Mouse (Mus musculus) kidney, embryonic 14.5 days (tissue): ENCODE results near the gene Utp11. TPM values are rescaled to one million over a fixed set of nuclear protein-coding genes. Genes with fewer than 3 reads are reported as not detected.

Experiments
- ATAC-seq: fragments of 200-750 bp; cut with Nextera tagmentation; 2 replicates; pipeline ENCODE4 v1.8.0; 2017; ENCODE audit warnings: moderate number of reproducible peaks, mild to moderate bottlenecking, moderate TSS enrichment, moderate library complexity; ENCODE audit not compliant: low FRiP score, low TSS enrichment
- H3K27ac ChIP-seq: fragments of 300-500 bp; sonication (generic); 2 replicates; pipeline ENCODE4 v1.5.1; 2014; ENCODE audit warnings: low read depth, mild to moderate bottlenecking, low read length, moderate library complexity, mixed read lengths
- H3K27me3 ChIP-seq: fragments of 300-500 bp; sonication (generic); 2 replicates; pipeline ENCODE4 v1.6.1; 2014; ENCODE audit warnings: mild to moderate bottlenecking, low read length; ENCODE audit not compliant: control insufficient read depth, insufficient read depth
- H3K36me3 ChIP-seq: fragments of 300-500 bp; sonication (generic); 2 replicates; pipeline ENCODE4 v1.6.1; 2014; ENCODE audit warnings: low read length, mixed read lengths; ENCODE audit not compliant: control insufficient read depth, insufficient read depth
- H3K4me1 ChIP-seq: fragments of 300-500 bp; sonication (generic); 2 replicates; pipeline ENCODE4 v1.6.1; 2014; ENCODE audit warnings: low read length, mixed read lengths; ENCODE audit not compliant: control insufficient read depth, insufficient read depth
- H3K4me2 ChIP-seq: fragments of 300-500 bp; sonication (generic); replicated peaks from 2 replicates; pipeline ENCODE4 v1.6.1; 2014; ENCODE audit warnings: low read depth, mild to moderate bottlenecking, low read length
- H3K4me3 ChIP-seq: fragments of 300-500 bp; sonication (generic); 2 replicates; pipeline ENCODE4 v1.5.1; 2014; ENCODE audit warnings: mild to moderate bottlenecking, low read length
- H3K9ac ChIP-seq: fragments of 300-500 bp; sonication (generic); 2 replicates; pipeline ENCODE4 v1.6.1; 2014; ENCODE audit warnings: low read depth, mild to moderate bottlenecking, low read length, moderate library complexity
- H3K9me3 ChIP-seq: fragments of 300-500 bp; sonication (generic); 2 replicates; pipeline ENCODE4 v1.6.1; 2016; ENCODE audit warnings: low read length; ENCODE audit not compliant: control insufficient read depth
- WGBS: fragments of 180-500 bp; shearing (Covaris S2); extraction: QIAGEN DNeasy Blood & Tissue Kit; methylation state at CpG from one replicate; pipeline ENCODE4 v1.1.7; 2014; 5-methylcytosine and 5-hydroxymethylcytosine counted together
- polyA plus RNA-seq: library from polyadenylated mRNA; unstranded; fragments of >200 nt; fragmentation: Nextera tagmentation; extraction: Ambion mirVana; gene quantifications from 2 replicates; pipeline ENCODE4 v1.2.1, GENCODE M21; 2014

Utp11 gene
- polyA plus RNA-seq: 67.9 and 93.7 TPM in 2 replicates

- peak within 1 kb of the TSS; percentile 76 for H3K4me2 ChIP-seq
- H3K9ac ChIP-seq: peak within 1 kb of the TSS; percentile 94
- no peaks in the 10 kb centered on the region; the same call in 1 of the 2 replicates for H3K36me3 ChIP-seq
- H3K9me3 ChIP-seq: no peaks in the 10 kb centered on the region
- no peak within 1 kb of the TSS for H3K27ac ChIP-seq
- H3K4me3 ChIP-seq: peak within 1 kb of the TSS; percentile 96
- under 1% methylated on average over 43 of the region's 43 CpGs for WGBS
- no peaks in the 10 kb centered on the region for H3K27me3 ChIP-seq
- H3K4me1 ChIP-seq: peaks cover 12% of the 10 kb centered on the region
- peak; percentile 95 for ATAC-seq
Observed at GRCm38 (mm10) chr4:124693135-124693894, at the start of gene Utp11. TSS of gene Utp11 (minus strand) at chr4:124693600.

GRCm38 (mm10) chr4:124742839-124743238 is 49.4 kb upstream of the Utp11 start:
- no peaks in the 10 kb centered on the region for H3K27me3 ChIP-seq
- H3K4me1 ChIP-seq: no peaks in the 10 kb centered on the region
- ATAC-seq: no peak
- H3K27ac ChIP-seq: no peak overlapping the region
- 90% methylated on average over 11 of the region's 11 CpGs for WGBS
- H3K9ac ChIP-seq: no peak overlapping the region
- no peaks in the 10 kb centered on the region for H3K9me3 ChIP-seq
- H3K4me2 ChIP-seq: no peak overlapping the region
- H3K36me3 ChIP-seq: no peaks in the 10 kb centered on the region
- H3K4me3 ChIP-seq: no peak overlapping the region

DNA sequence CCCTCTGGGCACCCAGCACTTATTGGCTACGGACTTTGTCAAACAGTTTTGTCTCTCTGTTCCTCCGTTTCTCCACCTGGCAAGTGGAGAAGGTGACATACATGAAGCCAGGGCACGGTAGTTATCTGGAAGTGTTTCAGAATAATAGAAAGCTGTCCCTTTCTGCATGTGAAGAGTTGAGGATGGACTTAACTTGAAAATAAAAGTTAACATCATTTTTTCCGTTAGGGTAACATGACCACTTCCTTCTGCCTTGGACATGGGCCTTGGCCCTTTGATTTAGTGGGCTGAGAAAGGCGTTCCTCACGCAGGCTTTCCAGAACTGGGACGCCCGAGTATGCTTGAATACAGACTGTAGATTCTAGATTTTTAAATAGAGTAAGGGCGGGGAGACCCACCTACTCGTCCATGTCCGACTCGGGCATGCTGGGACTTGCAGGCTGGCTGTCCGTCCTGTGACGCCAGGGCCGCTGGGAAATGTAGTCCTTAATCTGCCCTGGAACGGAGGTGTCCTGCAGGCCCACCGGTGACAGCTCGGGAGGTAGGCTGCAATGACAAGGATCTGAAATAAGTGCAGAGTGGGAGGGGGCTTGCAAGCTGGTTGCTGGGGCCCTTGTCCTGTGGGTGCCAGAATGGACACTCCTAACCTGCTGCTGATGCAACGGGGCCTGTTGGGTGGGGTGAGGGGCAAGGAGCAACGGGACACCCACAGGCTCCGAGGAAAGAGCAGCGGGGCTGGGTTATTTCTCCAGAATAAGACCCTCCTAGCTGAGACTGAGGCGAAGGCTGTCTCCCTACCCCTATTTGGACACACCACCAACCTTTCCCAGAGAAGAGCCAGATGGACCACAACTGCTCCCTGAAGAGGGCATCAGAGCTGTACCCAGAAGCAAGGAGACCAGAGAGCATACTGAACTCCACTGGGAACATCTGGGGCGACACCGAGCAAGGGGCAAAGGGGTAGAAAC is 48.3 kb upstream of the Utp11 start, which contains the start of gene Inpp5b:
TSS of gene Inpp5b (plus strand) at position 475 of the 968 bp plus-strand sequence.
- Histone ChIP-seq H3K36me3 (no peaks in the 10 kb centered on the region), H3K27ac (0 out of 2 replicates have a peak within 1 kb of the TSS, but pooled peaks have one; percentile 24), H3K9ac (peak within 1 kb of the TSS; percentile 60), H3K4me3 (peak within 1 kb of the TSS; percentile 64), H3K9me3 (no peaks in the 10 kb centered on the region), H3K4me2 (peak within 1 kb of the TSS; percentile 69), H3K4me1 (no peaks in the 10 kb centered on the region), H3K27me3 (no peaks in the 10 kb centered on the region)
- ATAC-seq: peak; percentile 89
- 15% methylated on average over 25 of the region's 25 CpGs for WGBS

- Histone ChIP-seq H3K4me1 (no peaks in the 10 kb centered on the region), H3K9ac (no peak overlapping the region), H3K4me2 (no peak overlapping the region), H3K27me3 (no peaks in the 10 kb centered on the region), H3K9me3 (no peaks in the 10 kb centered on the region), H3K4me3 (no peak overlapping the region), H3K36me3 (0 out of 2 replicates have a peak, but pooled peaks cover under 1% of the 10 kb centered on the region), H3K27ac (no peak overlapping the region)
- ATAC-seq: no peak
- 65% methylated on average over 1 of the region's 1 CpGs for WGBS
Observed at GRCm38 (mm10) chr4:124738783-124739182, 45.4 kb upstream of the Utp11 start.

- Histone ChIP-seq H3K9me3 (no peaks in the 10 kb centered on the region), H3K27ac (no peak overlapping the region), H3K27me3 (no peaks in the 10 kb centered on the region), H3K4me1 (no peaks in the 10 kb centered on the region), H3K4me3 (no peak overlapping the region), H3K36me3 (peaks cover 8% of the 10 kb centered on the region), H3K9ac (no peak overlapping the region), H3K4me2 (no peak overlapping the region)
- WGBS: 54% methylated on average over 4 of the region's 4 CpGs
- no peak for ATAC-seq
Observed at GRCm38 (mm10) chr4:124738013-124738412, 44.6 kb upstream of the Utp11 start.

- peaks cover 13% of the 10 kb centered on the region for H3K36me3 ChIP-seq
- H3K9me3 ChIP-seq: no peaks in the 10 kb centered on the region
- no peak overlapping the region for H3K4me3 ChIP-seq
- ATAC-seq: no peak
- no peak overlapping the region for H3K9ac ChIP-seq
- H3K4me1 ChIP-seq: no peaks in the 10 kb centered on the region
- 71% methylated on average over 5 of the region's 5 CpGs for WGBS
- H3K27ac ChIP-seq: no peak overlapping the region
- H3K27me3 ChIP-seq: no peaks in the 10 kb centered on the region
- no peak overlapping the region for H3K4me2 ChIP-seq
Observed at GRCm38 (mm10) chr4:124737486-124737885, 44.1 kb upstream of the Utp11 start.

DNA sequence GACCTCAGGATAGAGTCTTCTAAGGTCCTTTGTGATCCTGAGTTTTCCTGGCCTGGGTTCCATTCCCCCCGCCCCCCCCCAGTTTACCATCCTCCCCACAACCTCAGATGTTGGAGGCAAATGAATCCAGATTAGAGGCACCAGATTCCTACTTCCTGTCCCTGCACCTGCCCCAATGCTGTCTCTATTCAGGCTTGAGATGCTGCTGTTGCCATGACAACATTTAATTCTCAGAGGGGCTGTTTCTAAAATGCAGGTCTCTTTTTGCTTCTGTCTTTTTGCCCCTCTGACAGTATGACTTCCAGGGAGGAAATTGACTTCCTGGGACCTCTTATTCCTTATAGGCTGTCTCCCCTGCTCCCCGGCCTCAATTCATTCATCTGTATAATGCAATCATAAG is 43.6 kb upstream of the Utp11 start:
- H3K4me1 ChIP-seq: no peaks in the 10 kb centered on the region
- H3K9ac ChIP-seq: no peak overlapping the region
- H3K27me3 ChIP-seq: no peaks in the 10 kb centered on the region
- ATAC-seq: no peak
- H3K4me3 ChIP-seq: no peak overlapping the region
- no peak overlapping the region for H3K4me2 ChIP-seq
- H3K27ac ChIP-seq: no peak overlapping the region
- peaks cover 15% of the 10 kb centered on the region for H3K36me3 ChIP-seq
- no peaks in the 10 kb centered on the region for H3K9me3 ChIP-seq
- WGBS: 65% methylated on average over 2 of the region's 2 CpGs

GRCm38 (mm10) chr4:124726121-124726520 is 32.7 kb upstream of the Utp11 start:
- no peak overlapping the region for H3K4me3 ChIP-seq
- H3K4me1 ChIP-seq: no peaks in the 10 kb centered on the region
- H3K27me3 ChIP-seq: no peaks in the 10 kb centered on the region
- H3K9me3 ChIP-seq: no peaks in the 10 kb centered on the region
- 91% methylated on average over 6 of the region's 6 CpGs for WGBS
- H3K36me3 ChIP-seq: peaks cover 97% of the 10 kb centered on the region
- H3K9ac ChIP-seq: no peak overlapping the region
- ATAC-seq: no peak
- H3K4me2 ChIP-seq: no peak overlapping the region
- H3K27ac ChIP-seq: no peak overlapping the region
